Mouse (Mus musculus) Muller cell, postnatal 12 days (primary cell): ENCODE results near the gene Acat3.
"Not testable (repeated sequence)": the region's sequence is repeated elsewhere in the genome, so short reads cannot be mapped to it uniquely, and the experiment has no call there.

Experiments
- DNase-seq: peaks from one replicate; pipeline ENCODE4 v3.0.0-alpha.2; 2015; ENCODE audit errors: inconsistent ontology term

Acat3 gene

DNA sequence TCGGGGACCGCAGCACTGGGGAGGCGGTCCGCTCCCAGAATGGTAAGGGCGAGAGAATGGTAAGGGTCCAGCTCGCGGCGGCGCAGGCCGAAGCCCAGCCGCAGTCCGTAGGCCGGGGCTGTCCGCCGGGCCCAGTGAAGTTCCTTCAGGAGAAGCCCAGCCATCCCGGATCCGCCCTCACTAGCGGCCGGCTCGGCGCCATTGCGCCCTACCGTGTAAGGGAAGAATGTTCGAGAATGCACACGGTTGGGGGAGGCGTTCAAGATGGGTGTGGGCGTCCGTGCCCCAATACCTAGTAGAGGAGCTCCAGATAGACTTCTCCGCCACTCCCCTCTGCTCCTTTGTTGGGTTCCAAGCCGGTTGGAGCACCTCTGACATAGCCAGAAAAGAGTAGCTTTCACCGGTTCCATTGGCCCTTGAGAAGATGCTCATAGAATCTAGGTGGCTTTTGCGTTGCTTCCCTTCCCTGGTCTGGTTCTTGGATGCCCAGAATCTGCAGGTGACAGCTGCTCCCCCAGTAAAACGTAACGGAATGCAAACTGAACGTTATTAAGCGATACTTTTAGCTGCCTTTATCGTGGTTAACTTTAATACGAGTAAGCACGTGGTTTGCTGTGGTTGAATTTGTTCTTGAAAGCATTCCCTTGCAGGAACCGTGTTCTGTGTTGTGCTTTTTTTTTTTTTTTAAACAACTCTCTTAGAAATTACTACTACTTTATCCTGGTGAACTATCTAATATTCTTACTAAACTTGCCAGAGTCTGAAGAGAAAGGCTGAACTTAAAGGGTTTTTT lies 23.6 kb downstream of the Acat3 start:
- no peak for DNase-seq

DNA sequence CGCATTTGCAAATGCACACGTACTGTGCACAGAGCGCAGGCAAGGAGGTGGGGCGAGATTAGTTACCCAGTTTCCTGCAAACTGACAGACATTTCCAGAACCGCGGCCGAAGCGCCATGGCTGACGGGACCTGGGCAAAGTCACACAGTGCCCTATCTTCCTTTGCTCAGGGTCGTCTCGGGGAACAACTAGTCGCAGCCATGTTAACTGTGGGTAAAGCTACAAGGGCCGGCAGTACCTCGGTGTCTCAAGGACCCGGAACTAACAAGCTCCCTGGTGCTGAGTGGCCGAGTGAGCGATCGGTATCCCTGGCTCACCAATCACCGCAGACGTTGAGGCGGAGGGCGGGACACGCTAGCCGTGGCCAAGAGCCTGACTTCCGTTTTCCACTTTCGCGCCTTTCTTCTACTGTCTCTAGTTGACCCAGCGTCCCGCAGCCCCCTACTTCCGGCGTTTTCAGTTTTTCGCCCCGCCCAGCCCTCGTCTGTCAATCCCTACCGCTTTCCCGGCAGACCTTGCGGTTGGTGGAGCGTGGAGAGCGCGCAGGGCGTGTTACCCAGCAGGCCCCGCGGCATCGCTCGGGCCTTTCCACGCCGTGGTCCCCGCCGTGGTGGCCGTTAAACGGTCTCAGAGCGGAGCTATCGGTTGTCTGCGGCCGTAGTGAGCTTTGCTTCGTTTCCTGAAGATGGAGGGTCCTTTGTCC lies 24.4 kb downstream of the Acat3 start, which contains the start of gene Mrpl18:
Gene Mrpl18 (minus strand): TSS at position 465 of the 703 bp plus-strand sequence.
- peak; percentile 99 for DNase-seq

DNA sequence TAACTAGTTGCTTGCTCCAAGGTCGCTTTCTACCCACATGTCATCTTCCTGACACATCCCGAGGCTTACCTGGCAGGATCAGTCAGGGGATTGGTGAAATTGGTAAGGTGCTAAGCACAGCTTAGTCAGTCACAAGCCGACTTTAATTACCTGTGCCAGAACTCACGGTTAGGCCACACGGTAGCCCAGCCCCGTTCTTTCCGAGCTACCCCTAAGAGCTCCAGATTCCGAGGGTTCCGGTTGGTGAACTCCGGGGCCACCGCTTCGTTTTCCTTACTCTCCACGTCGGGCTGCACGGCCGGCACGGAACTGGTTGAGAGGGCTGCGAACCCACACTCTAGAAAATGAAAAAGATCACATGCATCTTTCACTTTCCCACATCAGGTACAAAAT lies 24.9 kb downstream of the Acat3 start, which contains the start of gene Tcp1:
Gene Tcp1 (plus strand): TSS at position 214 of the 393 bp plus-strand sequence.
- no peak for DNase-seq

GRCm38 (mm10) chr17:12910391-12910790 lies 30.0 kb downstream of the Acat3 start:
- no peak for DNase-seq

- DNase-seq, result no peak
Measured at GRCm38 (mm10) chr17:12909361-12910280, 30.8 kb downstream of the Acat3 start, which contains the start of gene Pnldc1. Gene Pnldc1, minus strand, starts transcription at chr17:12910230.

DNA sequence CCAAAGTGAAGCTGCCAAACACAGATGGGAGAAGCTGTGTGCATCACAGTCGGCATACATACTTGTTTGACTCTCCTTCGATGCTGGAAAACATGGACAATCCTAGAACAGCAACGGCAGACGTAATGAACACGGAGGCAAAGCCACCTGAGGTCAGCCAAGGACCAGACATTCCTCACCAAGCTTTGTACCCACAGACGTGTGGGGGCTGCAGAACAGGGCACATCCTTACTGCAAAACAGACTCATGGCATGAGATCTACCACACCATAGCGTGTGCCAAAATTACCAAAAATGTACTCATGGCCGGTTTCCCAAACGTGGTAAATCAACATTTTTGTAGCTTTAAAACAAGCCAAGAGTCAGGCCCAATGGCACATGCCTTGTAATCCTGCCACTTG lies 34.0 kb downstream of the Acat3 start:
- DNase-seq, result no peak

DNA sequence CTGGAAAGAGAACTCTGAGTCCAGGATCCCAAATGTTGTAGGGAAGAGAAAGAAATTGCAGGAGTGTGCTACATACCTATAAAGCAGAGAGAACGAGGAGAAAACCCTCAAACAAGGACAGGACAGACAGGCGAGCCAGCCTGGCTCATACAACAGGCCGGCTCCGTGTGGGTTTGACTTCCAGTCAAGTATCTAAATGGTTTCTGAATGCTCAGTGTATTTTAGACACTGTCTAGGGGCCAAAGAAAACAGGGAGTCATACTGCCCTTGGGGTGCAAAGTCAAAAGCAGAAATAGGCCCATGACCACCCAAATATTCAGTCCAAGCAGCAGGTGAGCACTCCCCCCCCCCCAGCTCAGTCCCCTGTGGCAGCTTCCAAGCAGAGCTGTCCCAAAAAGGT lies 34.6 kb downstream of the Acat3 start:
- no peak for DNase-seq

GRCm38 (mm10) chr17:12904349-12904748 lies 36.1 kb downstream of the Acat3 start:
- DNase-seq, result no peak

DNA sequence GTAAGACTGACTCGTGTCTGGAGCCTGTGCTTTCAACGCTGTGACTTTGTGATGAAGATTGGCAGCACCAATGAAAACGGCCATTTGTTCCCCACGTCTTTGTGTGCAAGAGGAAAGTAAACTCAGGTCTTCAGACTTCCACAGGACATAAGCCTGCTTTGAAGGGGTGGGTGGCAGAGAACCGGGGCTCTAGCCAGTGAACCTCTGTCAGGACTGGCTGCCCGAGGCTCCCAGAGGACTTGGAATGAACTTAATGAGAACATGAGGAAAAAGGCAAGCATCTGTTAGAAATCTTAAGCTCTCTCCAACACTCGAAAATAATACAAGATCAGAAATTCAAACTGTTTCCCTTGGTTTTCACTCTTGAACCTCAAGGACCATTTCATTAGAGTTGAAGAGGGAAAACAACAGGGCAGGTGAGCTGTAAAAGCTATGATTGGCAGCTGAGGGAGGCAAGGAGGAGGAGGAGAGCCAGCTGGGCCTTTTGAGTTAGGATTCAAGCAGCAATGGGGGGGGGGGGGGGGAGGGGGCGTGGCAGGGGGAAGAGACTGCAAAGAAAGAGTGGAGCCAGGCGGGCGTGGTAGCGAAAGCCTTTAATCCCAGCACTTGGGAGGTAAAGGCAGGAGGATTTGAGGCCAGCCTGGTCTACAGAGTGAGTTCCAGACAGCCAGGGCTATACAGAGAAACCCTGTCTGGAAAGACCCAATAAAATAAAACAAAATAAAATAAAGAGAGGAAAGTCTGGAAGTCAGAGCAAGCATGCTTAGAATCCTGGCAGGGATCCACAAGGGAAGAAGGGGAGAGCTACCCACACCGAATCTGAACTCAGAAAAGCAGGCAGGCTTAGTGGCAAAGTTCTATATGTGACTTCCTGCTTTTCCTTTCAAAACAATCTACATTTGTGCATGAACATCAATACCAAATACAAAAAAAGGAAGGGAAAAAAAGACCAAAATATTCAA lies 36.7 kb downstream of the Acat3 start:
- no peak for DNase-seq

GRCm38 (mm10) chr17:12902291-12902690 lies 38.1 kb downstream of the Acat3 start:
- no peak for DNase-seq

GRCm38 (mm10) chr17:12898607-12899006 lies 41.8 kb downstream of the Acat3 start:
- DNase-seq, result not testable (repeated sequence)

- no peak for DNase-seq
Measured at GRCm38 (mm10) chr17:12897674-12898073, 42.7 kb downstream of the Acat3 start.

GRCm38 (mm10) chr17:12892033-12892432 lies 48.4 kb downstream of the Acat3 start:
- no peak for DNase-seq

DNA sequence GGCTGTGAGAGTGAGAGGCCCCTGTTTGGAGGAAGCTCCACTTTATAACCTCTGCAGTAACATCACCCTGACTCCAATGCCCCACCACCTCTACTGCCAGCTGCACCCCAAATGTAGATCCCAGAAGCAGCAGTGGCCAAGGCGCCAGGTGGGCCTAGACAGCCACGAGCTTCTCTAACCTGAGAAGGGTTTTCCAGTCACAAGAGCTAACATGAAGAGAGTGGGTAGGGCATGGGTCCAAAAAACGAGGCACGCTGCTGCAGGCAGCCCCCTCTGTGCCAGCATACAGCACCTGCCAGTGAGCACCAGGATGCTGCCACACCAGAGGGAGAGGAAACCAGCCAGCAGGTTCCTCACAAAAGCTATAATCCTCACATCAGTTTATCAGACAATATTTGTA lies 49.3 kb downstream of the Acat3 start:
- no peak for DNase-seq

DNA sequence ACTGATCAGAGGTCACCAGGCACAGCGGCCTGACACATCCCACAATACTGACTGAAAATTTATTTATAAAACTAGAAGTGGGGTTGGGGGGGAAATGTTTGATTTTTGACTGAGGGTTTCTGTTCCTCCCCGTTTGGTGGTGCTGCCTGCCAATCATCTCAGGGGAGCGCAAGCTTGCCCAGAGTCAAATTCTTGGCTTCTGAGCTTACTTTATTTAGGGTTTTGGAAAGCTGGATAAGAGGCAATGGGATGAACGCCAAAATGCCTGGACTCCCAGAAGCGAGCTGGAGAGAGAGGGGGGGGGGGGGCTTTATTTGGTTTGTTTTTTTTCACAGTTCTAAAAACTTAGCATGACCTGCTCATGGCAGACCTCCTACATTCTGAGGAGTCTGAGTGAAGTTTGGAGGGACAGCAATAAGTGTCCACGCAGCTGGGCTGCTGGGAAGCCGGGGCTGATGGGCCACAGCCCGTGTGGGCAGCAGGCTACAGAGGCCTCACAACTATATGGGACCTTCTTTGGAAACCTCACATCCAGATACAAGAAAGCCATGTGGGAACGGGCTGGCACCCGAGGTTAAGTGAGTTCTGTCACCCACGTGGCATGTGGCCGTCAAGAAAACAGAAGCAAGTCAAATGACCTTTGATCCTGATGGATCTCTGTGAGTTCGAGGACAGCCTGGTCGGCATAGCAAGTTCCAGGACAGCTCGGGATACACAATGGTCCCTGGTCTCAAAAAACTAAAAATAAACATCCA lies 53.2 kb downstream of the Acat3 start:
- DNase-seq, result no peak

- no peak for DNase-seq
Measured at GRCm38 (mm10) chr17:12886620-12887019, 53.8 kb downstream of the Acat3 start.

GRCm38 (mm10) chr17:12881216-12881615 lies 59.2 kb downstream of the Acat3 start:
- DNase-seq, result no peak

- peak; percentile 64 for DNase-seq
Measured at GRCm38 (mm10) chr17:12880178-12880577, 60.2 kb downstream of the Acat3 start.

DNA sequence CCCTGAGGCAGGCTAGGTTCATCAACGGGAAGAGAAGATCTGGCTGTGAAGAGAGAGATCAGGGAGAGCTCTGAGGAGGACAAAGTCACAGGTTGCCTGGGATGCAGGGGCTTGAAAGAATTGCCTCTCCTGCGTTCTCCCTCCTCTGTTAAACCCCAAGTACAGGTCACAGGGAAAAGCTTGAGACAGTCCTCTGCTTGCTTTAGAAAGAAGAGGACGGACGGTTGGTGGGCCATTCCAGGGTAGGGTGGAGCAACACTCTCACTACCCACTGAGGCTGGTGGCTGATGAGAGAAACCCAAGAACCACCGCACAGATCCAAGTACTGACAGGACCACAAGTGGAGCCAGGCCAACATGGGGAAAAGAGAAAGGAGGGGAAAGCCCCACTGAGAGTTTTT lies 64.7 kb downstream of the Acat3 start, which contains the start of gene Mrgprh:
Gene Mrgprh (plus strand): TSS at position 301 of the 400 bp plus-strand sequence.
- DNase-seq, result no peak
